Mouse (Mus musculus) limb, embryonic 10.5 days (tissue): Measurements from ENCODE around the gene Slc24a4. TPM values are rescaled to one million over a fixed set of nuclear protein-coding genes. Genes with fewer than 3 reads are reported as not detected.
"Not testable (repeated sequence)": the region's sequence is repeated elsewhere in the genome, so short reads cannot be mapped to it uniquely, and the experiment has no call there.

Experiments used
- DNase-seq: peaks from one replicate; pipeline ENCODE4 v3.0.0-alpha.2; 2017; ENCODE audit warnings: low spot score
- H3K27ac ChIP-seq: fragments of 300-500 bp; sonication (generic); 2 replicates; pipeline ENCODE4 v1.5.1; 2016; ENCODE audit warnings: mild to moderate bottlenecking
- H3K27me3 ChIP-seq: fragments of 300-500 bp; sonication (generic); 2 replicates; pipeline ENCODE4 v1.6.1; 2016; ENCODE audit warnings: low read depth, mild to moderate bottlenecking; ENCODE audit not compliant: poor library complexity, severe bottlenecking
- H3K36me3 ChIP-seq: fragments of 300-500 bp; sonication (generic); 2 replicates; pipeline ENCODE4 v1.6.1; 2016; ENCODE audit warnings: mild to moderate bottlenecking, moderate library complexity
- H3K4me1 ChIP-seq: fragments of 300-500 bp; sonication (generic); 2 replicates; pipeline ENCODE4 v1.6.1; 2016
- H3K4me3 ChIP-seq: fragments of 300-500 bp; sonication (generic); 2 replicates; pipeline ENCODE4 v1.5.1; 2016; ENCODE audit warnings: mild to moderate bottlenecking, moderate library complexity
- H3K9me3 ChIP-seq: fragments of 300-500 bp; sonication (generic); replicated peaks from 2 replicates; pipeline ENCODE4 v1.6.1; 2016; ENCODE audit warnings: mild to moderate bottlenecking
- WGBS: fragments of 180-500 bp; shearing (Covaris S2); methylation state at CpG from one replicate; pipeline ENCODE4 v1.1.7; 2016; 5-methylcytosine and 5-hydroxymethylcytosine counted together
- polyA plus RNA-seq: library from polyadenylated mRNA; unstranded; fragments of >200 nt; fragmentation: Nextera tagmentation; extraction: Ambion mirVana; gene quantifications from 2 replicates; pipeline ENCODE4 v1.2.1, GENCODE M21; 2016

Gene Slc24a4
- polyA plus RNA-seq, 1 experiment from 2014 or later, result not detected

DNA sequence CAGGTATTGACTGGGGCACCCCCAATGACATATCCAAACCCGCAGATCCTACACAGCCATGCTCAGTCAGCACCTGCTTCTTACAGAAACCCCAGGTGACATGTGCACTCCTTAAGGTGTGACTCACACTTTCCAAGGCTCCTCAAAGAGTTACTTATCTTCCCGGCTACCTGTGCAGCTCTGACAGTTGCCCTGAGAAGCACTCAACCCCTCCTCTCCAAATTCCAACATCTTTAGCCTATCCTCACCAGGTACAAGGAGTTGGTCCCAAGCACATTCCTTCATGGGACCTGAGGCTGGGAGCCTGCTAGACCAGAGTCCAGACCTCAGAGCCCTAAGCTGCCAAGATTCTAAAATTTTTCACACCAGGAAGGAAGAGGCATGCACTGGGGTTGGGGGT is 134.3 kb downstream of the Slc24a4 start:
- DNase-seq, result no peak
- Histone ChIP-seq H3K27ac (no peak overlapping the region), H3K9me3 (no peaks in the 10 kb centered on the region), H3K36me3 (no peaks in the 10 kb centered on the region), H3K4me1 (peaks cover 17% of the 10 kb centered on the region), H3K4me3 (no peak overlapping the region), H3K27me3 (no peaks in the 10 kb centered on the region)
- 85% methylated on average over 2 of the region's 2 CpGs for WGBS

DNA sequence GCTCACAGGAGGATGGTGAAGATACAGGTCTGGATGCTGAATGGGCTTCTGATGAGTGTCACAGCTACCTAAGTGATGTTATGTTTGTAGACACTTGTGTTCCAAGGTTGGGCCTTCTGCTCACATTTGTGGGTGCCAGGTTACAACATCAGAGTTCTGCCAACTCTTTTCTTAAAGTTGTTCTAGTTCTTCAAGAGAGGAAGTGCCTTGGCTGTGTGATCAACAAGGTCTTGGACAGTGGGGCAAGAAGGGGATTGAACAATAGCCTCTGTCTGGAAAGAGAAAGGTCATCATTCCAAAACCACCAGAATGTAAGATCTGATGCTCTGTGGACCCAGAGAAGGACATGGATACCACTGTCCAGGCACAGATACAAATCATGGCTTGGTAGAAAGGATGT is 134.7 kb downstream of the Slc24a4 start:
- Histone ChIP-seq H3K4me1 (peaks cover 17% of the 10 kb centered on the region), H3K4me3 (no peak overlapping the region), H3K27me3 (no peaks in the 10 kb centered on the region), H3K36me3 (no peaks in the 10 kb centered on the region), H3K27ac (no peak overlapping the region), H3K9me3 (no peaks in the 10 kb centered on the region)
- no peak for DNase-seq

DNA sequence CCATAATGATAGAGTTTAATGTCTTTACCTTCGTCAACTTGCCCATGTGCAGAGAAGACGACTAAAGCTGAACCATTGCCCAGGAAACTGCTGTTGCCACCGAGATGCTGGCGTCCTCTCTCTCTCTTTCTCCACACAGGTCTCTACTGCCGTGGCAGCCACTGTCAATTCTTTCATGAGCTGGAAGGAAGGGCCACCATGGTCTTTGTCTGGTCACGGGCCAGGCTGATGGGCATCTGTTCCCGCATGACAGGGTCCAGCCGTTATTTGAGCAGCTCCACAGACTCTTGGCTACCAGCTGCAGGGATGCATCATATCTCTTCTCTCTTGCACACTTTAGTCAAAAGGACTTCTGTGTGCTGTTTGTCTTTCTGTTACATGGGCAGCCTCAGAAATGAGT is 137.9 kb downstream of the Slc24a4 start:
- DNase-seq, result no peak
- WGBS, result 87% methylated on average over 8 of the region's 8 CpGs
- no peaks in the 10 kb centered on the region for H3K27me3 ChIP-seq
- no peak overlapping the region for H3K4me3 ChIP-seq
- H3K36me3 ChIP-seq, result no peaks in the 10 kb centered on the region
- no peak overlapping the region for H3K27ac ChIP-seq
- peaks cover 13% of the 10 kb centered on the region for H3K4me1 ChIP-seq
- H3K9me3 ChIP-seq, result no peaks in the 10 kb centered on the region

DNA sequence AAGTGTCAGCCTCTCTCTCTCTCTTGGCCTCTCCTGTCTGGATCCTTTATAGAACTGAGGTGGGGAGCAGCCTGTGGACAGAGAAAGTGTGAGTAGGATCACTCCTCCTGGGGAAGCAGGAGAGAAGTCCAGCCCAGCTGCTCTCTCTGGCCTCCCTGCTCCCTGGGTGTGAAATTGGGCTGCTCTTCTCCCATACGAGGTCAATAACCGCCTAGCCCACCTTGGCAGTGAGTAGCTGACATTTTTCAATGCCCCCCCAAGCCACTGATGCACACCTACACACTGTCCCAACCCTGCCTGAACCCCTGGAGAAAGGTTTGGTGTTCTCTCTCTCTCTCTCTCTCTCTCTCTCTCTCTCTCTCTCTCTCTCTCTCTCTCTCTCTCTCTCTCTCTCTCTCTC is 140.6 kb downstream of the Slc24a4 start:
- Histone ChIP-seq H3K27me3 (no peaks in the 10 kb centered on the region), H3K36me3 (no peaks in the 10 kb centered on the region), H3K9me3 (no peaks in the 10 kb centered on the region), H3K4me3 (no peak overlapping the region), H3K4me1 (no peaks in the 10 kb centered on the region), H3K27ac (no peak overlapping the region)
- WGBS, result 26% methylated on average over 2 of the region's 2 CpGs
- no peak for DNase-seq

DNA sequence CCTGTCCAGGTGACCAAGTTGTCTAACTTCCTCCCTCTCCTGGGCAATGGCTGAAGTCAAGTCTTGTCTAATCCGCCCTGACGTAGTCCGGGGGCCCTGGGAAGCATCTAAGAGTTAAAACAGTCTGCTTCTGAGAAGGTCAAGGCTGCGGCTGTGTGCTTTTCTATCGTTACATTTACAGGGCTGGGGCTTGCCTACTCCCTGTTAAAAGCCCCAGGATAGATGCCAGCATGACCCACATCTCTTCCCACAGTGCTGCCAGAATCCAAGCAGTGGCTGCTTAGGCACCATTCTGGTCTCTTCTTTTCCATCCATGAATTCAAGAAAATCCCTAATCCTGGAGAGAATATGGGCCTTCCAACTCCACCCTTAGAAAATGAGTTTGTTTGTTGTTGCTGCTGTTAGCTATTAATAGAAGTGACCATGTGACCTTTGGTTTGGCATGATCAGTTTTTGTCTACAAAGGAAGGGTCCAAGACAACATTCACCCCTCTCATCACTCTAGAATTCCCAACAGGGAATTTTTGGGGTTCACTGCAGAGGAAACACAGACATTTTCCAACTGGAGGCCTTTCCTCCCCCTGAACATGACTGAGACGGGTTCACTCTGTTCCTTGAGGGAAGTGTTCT is 142.4 kb downstream of the Slc24a4 start:
- no peak overlapping the region for H3K4me3 ChIP-seq
- H3K9me3 ChIP-seq, result no peaks in the 10 kb centered on the region
- no peaks in the 10 kb centered on the region for H3K36me3 ChIP-seq
- DNase-seq, result no peak
- H3K27ac ChIP-seq, result no peak overlapping the region
- H3K27me3 ChIP-seq, result no peaks in the 10 kb centered on the region
- H3K4me1 ChIP-seq, result no peaks in the 10 kb centered on the region
- WGBS, result 84% methylated on average over 6 of the region's 6 CpGs

DNA sequence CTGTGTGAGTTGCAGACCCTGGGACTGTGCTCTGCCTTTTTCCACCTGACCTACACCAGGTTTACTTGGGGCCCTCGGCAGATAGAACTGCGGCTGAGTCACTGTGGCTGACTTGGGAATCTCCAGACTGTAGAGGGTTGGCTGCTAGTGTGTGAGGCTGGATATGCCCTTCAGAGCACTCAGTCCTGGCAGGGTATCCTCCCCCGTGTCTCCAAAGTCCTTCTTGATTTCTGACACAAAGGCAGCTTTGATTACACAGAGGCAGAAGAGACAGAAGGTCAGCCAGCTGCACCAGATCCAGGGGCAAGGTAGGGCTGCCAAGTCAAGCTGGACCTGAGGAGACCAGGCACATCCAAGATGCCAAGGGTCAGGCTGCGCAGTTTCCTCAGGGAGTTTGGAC is 142.9 kb downstream of the Slc24a4 start:
- WGBS, result 81% methylated on average over 4 of the region's 4 CpGs
- H3K4me1 ChIP-seq, result no peaks in the 10 kb centered on the region

DNA sequence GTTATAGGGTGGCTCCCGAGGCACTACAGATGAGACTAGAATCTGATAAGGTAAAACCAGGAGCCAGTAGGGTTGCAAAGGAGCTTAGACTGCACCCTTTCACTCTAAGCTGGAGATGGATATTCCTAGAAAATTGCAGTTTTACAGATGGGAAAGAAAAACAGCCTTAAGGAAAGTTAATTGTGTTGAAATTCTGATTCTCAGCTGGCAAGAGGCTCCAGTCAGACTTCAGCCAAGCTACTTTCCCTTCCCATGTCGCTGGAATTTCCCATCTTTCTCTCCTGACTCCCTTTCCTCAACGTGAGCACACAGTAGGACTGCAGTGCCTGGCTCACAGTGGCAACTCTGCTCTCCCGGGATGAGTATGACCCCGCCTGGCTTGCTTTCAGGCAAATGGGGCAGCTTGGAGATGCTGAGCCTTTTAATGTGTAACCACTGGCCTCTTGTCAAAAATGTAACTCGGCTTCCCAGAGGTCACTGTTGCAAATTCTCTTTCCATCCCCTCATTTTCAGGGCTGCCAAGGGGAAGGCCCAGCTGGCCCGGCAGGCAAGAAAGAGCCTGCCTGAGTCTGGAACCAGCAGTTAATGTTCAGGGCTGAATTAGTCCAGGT is 147.4 kb downstream of the Slc24a4 start:
- no peak for DNase-seq
- Histone ChIP-seq H3K9me3 (no peaks in the 10 kb centered on the region), H3K4me1 (no peaks in the 10 kb centered on the region), H3K27ac (no peak overlapping the region), H3K4me3 (no peak overlapping the region), H3K27me3 (no peaks in the 10 kb centered on the region), H3K36me3 (no peaks in the 10 kb centered on the region)
- 68% methylated on average over 7 of the region's 7 CpGs for WGBS

More for the DNA sequence above, 142.9 kb downstream of the Slc24a4 start:
- H3K27me3 ChIP-seq, result no peaks in the 10 kb centered on the region
- no peak overlapping the region for H3K4me3 ChIP-seq
- no peak overlapping the region for H3K27ac ChIP-seq
- H3K9me3 ChIP-seq, result no peaks in the 10 kb centered on the region
- no peaks in the 10 kb centered on the region for H3K36me3 ChIP-seq
- DNase-seq, result no peak

DNA sequence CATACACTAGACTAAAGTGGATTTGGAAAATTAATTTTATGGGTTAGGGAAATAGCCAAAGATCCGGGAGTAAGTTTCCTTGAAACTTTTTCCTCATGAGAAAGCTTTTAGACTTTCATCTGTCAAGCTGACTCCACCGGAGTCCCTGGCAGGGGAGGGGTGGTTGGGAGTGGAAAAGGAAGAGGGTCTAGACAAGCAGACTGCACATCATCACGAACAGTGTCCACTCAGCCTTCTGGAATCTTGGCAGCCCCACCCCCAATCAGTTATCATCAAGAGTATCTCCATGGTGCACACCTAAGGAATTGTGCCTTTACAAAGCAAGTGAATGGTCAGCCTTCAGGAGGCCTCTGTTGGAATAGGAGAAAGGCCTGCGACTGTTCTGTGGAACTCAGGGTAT is 151.8 kb downstream of the Slc24a4 start:
- H3K36me3 ChIP-seq, H3K9me3 ChIP-seq, H3K4me3 ChIP-seq, H3K27ac ChIP-seq, DNase-seq: not testable (repeated sequence)
- Histone ChIP-seq H3K27me3 (peaks cover 35% of the 10 kb centered on the region), H3K4me1 (peaks cover 16% of the 10 kb centered on the region)
- WGBS, result 58% methylated on average over 4 of the region's 4 CpGs

DNA sequence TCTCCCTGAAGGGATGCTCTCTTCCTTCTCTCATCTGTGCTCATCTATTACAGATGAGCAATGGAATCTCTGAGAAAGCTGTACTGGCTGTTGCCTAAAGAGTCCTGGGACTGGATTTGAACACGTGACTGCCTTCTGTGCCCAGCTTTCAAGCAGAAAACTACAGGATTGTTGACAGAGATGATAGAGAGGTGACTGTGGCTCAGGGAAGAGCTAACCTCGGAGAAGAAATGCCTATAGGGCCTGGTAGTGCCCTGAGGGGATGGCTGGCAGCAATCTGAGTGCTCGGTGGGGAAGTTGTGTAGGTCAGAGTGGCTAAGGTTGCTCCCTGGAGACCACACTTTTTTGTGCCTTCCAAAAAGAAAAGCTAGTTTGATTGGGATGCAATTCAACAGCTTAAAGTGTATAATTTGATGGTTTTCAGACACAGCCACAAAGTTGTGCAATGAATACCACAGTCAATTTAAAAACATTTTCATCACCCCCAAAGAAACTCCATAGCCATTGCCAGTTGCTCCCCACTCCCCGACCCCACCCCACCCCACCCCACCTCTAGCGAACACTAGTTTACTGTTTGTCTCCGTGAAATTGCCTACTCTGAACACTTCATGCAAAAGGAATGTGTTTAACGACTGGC is 152.5 kb downstream of the Slc24a4 start:
- peaks cover 36% of the 10 kb centered on the region for H3K27me3 ChIP-seq
- 61% methylated on average over 7 of the region's 7 CpGs for WGBS
- no peaks in the 10 kb centered on the region for H3K36me3 ChIP-seq
- DNase-seq, result no peak
- H3K27ac ChIP-seq, result no peak overlapping the region
- peaks cover 16% of the 10 kb centered on the region for H3K4me1 ChIP-seq
- no peaks in the 10 kb centered on the region; the same call in 1 of the 2 replicates for H3K9me3 ChIP-seq
- H3K4me3 ChIP-seq, result no peak overlapping the region

DNA sequence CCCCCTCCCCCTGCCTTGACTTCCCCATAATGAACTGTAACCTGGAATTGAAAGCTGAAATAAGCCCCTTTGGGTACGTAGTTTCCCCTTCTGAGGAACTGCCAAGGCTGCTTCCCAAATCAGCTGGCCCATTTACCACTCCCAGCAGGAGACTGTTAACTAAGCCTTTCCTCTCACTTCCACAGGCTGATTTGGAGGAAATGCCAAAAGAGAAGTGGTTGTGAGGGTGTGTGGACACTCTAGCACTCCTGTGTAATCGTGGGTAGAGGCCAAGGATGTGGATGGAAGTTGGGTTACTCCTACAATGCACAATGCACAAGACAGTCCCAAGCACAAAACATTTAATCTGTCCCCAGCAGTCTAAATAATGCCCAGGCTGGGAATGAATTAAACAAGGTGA is 153.6 kb downstream of the Slc24a4 start:
- WGBS, result 71% methylated on average over 2 of the region's 2 CpGs
- Histone ChIP-seq H3K27me3 (peaks cover 36% of the 10 kb centered on the region), H3K4me3 (no peak overlapping the region), H3K4me1 (peaks cover 16% of the 10 kb centered on the region), H3K36me3 (no peaks in the 10 kb centered on the region), H3K27ac (no peak overlapping the region), H3K9me3 (no peaks in the 10 kb centered on the region; the same call in 1 of the 2 replicates)
- no peak for DNase-seq

DNA sequence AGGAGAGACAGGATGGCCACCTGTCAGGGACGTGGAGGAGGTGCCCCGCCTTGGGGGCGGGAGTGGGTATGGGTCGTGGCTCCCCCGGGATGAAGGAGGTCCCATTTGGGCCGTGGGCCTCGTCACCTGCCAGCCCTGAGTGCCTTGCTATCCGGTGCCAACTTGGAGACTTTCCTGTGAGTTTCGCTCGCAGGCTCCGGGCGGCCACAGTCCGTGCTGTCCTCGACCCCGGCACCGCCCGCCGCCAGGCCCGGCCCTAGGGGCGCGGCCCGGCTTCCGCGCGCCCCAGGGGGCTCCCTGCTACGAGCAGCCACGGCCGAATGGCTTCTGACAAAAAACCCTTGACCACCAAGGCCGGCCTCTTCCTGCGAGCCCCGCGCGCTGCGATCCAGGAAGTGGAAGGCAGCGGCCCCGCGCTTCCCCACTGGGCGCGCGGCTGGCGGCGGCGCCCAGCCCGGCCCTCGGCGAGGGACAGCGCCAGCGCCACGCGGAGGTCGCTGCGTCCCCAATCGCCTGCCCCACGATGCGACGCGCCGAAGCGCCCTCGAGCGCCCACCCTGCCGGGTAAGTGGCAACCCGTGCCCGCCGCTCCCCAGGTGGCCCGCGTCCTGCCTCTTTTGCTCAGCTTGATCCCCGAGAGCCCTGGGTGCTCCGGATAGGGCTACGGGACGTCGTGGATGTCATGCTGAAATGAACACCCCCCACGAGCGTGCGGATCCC is 154.4 kb downstream of the Slc24a4 start, which contains the start of gene Rin3:
Rin3 (plus strand) TSS at position 286 of the 720 bp plus-strand sequence.
- Histone ChIP-seq H3K27ac (peak within 1 kb of the TSS; percentile 87), H3K36me3 (no peaks in the 10 kb centered on the region), H3K4me1 (peaks cover 16% of the 10 kb centered on the region), H3K27me3 (peaks cover 36% of the 10 kb centered on the region), H3K9me3 (no peaks in the 10 kb centered on the region; the same call in 1 of the 2 replicates), H3K4me3 (peak within 1 kb of the TSS; percentile 73)
- 1% methylated on average over 65 of the region's 75 CpGs for WGBS
- DNase-seq, result peak; percentile 69

DNA sequence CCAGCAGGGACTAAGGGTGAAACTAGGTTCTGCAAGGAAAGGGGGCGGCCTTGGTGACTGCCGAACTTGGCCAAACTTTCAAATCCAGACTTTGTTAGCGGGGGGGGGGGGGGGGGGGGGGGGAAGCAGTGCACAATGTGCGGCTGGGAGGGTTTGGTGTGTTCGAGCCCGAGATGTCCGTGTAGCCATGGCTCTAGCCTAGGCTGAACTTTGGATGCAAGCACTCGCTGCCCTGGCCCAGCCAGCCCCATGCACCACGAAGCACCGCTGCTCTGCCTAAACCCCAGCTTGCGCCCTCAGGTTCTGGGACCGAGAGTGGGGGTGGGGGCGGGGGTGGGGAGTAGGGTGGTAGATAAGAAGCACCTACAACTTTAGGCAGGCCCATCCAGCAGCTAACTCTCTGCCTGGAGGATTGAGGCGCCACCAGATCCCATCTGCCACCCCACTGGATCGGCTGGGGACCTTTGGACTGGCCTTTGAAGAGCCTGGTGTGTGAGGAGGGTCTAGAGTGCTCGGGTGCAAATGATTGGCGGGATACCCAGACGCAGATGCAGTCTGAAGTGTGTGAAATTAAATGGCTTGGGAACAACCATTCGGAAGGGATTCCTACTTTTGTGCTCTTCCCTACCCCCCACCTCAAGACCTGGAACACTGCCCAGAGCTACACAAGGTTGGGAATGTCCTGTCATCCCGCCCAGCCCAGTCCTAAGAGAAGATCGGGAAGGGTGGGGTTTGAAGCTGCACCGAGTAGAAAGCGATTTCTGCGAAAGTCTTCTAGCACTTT is 155.1 kb downstream of the Slc24a4 start:
- Histone ChIP-seq H3K9me3 (no peaks in the 10 kb centered on the region; the same call in 1 of the 2 replicates), H3K27me3 (peaks cover 36% of the 10 kb centered on the region), H3K27ac (peak overlapping the region; percentile 87), H3K36me3 (no peaks in the 10 kb centered on the region), H3K4me1 (peaks cover 16% of the 10 kb centered on the region), H3K4me3 (peak overlapping the region; percentile 73)
- peak; percentile 64 for DNase-seq
- 9% methylated on average over 22 of the region's 24 CpGs for WGBS
